Mouse (Mus musculus) ZHBTc4 (cell line): ENCODE data around the gene Klhl30.

Source experiments
- DNase-seq: peaks from one replicate; pipeline ENCODE4 v3.0.0-alpha.2; 2011; ENCODE audit warnings: low read depth, low spot score

The Klhl30 gene

DNA sequence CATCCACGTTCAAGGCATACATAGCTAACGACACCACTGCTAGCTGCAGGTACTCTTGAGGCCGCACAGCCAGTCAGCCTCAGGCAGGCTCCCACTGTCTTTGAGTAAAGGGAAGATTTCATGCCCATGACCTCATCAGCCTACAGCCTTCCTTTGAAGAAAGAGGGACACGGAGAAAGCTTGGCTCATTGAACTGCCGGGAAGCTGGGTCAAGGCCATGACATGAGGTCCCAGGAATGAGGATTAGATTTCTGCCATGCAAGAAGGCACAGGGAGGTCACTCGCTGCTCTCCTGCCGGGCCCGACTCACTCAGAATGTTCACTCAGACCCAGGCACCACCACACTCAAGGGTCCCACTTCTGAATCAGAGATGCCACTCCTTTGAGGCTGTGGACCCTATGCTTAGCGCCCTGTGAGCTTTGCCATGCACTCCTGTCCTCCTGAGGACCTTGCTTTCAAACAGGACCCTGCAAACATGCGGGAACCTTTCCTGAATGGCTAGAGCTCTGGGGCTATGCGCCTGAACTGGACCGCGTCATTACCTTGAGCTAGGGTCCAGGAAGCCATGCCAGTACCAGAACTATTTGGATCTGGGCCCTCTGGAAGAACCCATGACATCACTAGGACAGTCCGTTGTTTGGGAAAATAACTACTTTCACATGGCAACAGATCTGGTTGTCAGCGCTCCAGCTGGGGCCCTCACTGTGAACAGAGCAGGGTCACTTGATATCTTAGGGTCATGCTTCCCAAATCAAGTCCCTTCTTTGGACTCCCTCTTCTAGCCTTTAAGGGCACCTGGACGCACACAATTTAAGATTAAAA, 14.2 kb downstream of the Klhl30 start:
- DNase-seq: no peak

DNA sequence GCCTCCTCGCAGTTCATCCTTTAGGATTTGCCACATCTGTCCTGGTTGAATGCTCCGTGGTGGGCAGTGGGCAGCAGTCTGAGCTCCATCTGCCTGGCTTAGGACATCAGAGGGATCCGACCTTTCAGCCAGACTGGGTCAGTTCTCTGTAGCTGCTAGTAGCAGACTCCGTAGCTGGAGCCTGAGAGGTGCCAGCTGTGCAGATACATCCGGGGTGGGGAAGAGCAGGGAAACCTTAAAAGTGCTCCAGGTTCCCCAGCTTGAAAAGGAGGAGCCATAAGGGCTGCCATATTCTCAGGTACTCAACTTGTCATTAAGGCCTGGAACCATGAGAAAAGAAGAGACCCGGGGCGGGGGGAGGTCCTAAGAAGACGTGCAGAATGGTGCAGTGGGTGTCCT, 15.0 kb downstream of the Klhl30 start:
- DNase-seq: no peak

DNA sequence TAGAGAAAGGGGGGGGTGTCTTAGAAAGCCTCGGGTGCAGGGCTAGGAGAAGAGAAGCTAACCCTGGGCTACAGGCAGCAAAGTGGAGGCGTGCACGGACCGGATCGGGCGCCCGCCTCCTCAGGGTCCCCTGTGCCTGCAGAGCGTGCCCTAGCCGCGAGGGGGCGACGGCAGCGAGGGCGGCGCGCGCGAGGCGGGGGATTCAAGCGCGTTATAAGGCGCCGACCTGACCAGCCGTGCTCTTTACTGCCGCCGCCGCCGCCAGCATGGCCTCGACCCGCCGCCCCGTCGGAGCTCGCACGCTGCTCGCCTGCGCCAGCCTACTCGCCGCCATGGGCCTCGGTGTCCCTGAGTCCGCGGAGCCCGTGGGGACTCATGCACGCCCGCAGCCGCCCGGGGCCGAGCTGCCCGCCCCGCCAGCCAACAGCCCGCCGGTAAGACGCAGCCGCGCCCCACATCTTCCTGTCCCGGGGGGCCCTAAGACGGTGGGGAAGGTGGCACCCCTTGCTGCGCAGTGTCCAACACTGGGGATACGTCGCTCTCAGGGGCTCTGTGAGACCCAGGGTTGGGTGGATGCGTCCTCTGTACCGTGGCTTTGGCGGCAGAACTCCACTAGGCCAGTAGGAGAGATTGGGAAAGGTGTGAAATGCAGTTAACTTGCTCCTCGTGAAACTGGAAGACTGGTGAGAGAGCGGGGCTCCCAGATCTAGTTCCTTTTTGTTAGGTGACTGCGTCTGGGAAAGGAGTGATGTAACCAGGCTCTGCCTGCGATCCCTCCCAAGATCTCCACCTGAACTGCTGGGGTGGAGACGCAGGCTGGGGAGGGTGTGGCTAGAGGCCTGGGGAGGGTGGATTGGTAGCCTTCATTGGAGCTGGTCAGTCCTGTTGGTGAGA, 15.6 kb downstream of the Klhl30 start, which contains the start of gene Erfe:
Erfe (plus strand) TSS at position 216 of the 894 bp plus-strand sequence.
- DNase-seq: peak; percentile 89

DNA sequence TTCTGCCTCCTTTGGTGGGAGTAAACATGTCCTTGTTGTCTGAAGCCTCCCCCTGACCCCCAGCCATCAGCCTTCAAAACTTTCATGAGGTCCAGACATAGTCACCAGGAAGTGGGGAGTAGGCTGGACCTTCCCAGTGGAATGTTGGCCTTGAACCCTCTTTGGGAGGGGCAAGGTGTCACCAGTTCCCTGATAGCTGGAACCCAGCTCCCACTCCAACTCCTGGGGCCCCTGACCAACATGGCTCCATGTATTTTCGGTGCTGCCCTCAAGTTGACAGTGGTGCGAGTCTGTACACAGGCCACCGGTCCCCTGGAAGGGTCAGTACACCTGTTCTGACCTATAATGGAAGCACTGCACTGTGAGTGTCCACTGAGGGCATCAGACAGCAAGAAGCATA, 16.5 kb downstream of the Klhl30 start:
- DNase-seq: no peak

DNA sequence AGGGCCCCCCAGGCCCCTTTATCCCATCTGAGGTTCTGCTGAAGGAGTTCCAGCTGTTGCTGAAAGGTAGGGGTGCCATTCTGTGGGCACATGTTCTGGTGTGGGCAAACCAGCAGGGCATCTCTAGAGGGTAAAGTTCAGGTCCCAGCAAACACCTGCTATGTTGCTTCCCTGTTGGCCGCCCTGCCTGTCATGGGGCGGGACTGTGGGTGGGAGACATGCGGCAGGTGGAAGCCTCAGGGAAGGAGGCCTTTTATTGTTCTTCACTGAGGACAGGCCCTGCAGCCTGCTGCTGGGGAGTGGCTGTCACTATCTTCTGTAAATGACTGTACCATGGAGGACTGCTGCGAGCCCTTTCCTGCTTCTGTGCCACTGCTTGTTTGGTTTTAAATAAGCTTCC, 18.6 kb downstream of the Klhl30 start:
- peak; percentile 27 for DNase-seq

DNA sequence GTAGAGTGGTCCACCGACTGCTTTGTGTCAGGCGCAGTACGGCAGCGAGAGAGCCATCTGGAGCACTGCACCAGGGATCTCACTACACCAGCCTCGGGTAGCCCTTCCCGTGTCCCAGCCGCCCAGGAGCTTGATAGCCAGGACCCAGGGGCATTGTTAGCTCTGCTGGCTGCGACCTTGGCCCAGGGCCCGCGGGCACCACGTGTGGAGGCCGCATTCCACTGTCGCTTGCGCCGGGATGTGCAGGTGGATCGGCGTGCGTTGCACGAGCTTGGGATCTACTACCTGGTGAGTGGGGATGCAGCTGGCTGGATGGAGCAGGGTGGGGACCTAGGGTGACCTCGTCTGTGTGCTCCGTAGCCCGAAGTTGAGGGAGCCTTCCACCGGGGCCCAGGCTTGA, 19.2 kb downstream of the Klhl30 start:
- peak; percentile 44 for DNase-seq

DNA sequence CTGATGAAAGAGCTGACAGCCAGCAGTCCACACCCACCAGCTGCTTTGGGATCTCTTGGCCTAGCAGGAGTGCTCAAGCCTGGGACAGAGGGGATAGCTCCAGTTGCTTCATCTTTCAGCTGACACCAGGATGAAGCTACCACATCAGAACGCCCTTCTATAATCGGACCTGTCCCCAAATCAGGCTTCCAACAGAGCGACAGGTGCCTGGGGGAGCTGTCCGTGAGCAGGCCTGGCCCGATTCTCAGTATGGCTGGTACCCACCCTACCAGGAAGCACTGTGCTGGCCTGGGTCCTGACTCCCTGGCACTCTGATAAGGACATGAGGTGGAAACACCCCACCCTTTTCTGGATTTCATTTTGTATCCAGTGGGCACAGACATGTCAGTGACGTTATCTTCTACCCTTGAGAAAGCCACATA, 22.6 kb downstream of the Klhl30 start:
- DNase-seq: no peak

DNA sequence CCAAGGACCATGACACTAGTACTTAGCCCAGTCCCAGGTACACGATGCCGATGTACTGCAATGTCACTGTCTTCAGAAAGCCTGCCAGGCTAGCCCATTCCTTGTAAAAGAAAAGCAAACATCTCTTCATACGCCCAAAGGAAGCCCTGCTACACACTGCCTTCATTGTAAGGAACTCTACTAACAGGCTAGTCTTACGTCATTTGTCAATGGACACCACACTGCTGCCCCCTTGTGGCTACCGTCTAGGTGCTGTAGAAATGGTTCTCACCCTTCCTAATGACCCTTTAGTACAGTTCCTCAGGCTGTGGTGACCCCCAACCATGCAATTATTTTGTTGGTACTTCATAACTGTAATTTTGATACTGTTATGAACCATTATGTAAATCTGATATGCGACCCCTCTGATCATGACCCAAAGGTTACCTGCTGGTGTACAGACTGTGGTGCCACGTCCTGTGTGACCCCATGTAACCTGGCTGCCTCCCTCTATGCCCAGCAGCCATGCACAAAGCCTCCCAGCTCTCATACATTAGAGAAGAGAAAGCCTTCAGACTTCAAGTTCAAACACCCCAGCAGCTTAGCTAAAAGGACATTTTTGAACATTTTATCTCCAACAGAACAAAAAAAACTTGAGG, 29.8 kb downstream of the Klhl30 start:
- peak; percentile 82 for DNase-seq

DNA sequence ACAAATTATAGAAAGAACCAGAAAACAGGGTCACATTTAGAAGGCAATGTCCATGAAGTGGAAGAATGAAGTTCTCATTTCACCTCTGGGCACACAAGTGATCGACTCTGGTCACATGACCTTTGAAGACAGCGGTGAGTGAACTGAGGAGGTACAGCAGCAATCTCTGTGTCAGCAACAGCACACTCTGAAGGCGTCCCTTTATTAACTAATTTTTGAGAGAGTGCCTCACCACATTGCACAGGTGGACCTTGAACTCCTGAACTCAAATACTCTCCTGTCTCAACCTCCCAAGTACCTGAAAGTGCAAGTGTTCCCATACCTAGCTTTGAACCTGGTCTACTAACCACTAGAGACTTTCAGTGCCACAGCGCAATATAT, 30.3 kb downstream of the Klhl30 start:
- DNase-seq: no peak

DNA sequence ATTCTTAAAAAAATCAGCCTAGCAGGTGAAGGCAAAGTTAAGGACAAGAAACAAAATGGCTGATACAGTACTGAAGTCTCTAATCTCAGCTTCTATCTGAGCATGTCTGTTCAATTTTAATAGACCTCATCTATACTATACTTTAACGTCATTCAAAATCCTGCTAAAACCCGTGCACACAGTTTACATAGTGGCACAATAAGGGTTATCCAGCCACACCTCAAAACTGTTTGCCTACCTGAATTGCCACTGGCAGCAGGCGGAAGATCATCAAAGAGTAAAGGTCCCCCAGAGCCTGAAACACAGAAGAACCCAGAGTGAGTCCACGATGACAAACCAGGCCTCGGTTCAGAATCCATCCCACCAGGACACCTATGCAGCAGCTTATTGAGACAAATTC, 39.6 kb downstream of the Klhl30 start:
- DNase-seq: no peak

DNA sequence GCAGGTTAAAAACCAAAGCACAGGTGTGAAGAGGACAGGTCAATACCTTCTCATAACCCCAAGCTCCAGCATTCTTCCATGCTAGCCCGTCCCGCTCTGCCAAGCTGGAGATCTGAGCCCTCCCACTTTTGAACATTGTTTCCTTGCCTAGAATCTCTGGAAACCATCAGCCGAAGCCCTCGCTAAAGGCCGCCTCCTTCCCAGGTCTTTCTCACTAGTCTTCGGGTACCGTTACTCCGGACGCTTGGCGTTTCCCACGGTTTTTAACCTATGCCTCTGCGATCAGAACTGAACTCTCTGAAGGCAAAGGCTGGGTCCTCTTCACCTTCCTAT, 47.1 kb downstream of the Klhl30 start:
- DNase-seq: no peak

DNA sequence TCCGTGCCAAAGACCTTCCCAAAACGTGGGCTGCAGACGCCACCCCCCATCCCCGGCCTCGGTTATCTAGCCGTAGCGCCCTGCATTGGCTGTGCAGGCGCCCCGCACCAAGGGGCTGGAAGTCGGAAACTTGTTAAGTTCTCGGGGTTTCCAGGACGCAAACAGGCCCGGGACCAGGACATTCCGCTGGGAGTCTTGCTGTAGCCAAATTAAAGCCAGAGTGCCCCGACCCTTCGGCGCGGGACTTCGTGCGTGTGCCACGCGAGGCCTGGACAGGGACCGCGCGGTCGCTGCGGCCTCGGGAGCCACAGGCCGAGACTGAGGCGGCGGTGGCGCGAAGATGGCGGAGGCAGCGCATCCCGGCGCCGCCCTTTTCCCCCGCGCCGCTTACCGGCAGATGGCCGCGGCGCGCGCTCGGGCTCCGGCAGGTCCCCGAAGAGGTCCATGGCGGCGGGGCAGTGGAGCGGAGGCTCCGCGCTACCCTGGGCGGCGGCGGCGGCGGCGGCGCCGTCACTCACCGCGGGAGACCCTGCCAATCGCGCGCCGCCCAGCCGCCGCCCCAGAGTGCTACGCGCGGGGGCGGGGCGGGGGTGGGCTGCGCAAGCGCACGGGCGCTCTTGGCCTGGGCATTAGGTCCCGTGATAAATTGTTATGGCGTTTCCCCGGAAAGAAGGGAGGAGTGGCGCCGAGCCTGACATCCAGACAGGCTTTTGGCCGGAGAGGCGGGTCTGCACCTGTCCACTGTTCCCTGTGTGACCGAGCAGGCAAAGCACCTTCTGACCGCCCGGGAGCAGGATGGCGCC, 47.6 kb downstream of the Klhl30 start, which contains the start of gene Ilkap:
Ilkap (minus strand) TSS at position 556 of the 803 bp plus-strand sequence.
- peak; percentile 94 for DNase-seq

DNA sequence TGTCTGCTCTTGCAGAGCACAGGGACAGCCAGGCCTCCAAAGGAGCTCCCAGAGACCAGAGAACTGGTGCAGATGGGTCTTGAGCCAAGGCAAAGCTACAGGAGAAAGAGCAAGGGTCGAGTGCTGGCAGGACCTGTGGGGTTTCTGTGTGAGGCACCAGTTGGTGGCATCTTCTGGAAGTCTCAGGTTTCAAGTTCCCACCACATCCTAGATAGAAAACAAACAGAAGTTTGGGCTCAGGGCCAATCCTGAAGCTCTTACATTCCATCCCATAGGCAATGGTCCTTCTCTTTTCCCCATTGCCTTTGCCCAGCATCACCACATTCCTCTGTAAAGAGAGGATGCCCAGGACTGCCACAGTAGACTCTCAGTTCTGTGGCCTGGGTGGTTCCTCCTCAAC, 54.2 kb downstream of the Klhl30 start:
- DNase-seq: no peak

DNA sequence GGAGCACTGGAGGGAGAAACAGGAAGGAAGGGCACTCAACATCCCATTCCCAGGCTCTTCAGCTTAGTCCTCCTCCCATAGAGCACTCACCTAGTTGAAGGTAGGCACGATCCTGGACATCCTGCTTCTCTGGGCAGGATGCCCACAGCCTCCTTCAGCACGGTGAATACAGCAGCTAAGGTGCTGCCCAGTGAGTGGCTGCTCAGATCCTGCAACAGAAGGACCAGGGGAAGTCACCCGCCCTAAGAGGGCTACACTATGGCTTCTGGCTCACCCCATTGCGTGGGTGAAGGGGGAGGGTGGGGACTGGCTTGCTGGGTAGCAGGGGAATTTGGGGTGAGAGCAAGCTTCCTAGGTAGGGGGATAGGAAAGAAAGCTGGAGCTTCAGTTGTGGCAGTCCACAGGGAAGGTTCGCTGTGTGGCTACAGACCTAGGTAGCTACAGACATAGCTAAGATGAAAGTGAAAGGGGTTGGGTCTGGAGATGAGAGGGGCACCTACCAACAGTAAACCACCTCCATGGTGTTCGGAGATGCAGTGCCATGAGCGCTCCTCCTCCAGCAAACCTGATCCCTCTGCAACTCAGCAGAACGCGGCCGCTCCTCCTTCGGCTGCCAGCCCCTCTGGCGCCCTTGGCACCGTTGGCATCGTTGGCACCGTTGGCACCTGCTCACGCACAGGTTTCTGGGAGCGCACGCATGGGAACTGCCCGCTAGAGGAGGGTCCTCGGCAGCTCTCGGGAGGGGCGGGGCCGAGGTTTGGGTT, 54.8 kb downstream of the Klhl30 start:
- no peak for DNase-seq

DNA sequence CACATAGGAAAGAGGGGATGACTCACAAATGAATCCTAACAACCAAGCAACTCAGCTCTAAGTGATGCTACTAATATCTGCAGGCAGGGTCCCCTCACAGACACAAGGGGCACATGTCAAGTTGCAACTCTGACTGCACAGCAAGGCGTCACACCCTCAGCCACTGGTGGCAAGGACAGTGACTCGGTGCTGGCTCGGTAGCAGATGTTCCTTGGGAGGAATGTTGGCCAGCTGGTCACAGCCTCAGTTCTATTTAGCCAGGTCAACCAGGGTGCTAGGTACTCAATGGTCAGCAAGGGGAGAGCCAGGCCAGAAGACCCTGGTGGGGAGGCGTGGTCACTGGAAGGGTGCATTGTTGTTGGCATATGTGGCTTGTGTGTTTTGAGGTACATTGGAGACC, 57.0 kb downstream of the Klhl30 start:
- DNase-seq: no peak

DNA sequence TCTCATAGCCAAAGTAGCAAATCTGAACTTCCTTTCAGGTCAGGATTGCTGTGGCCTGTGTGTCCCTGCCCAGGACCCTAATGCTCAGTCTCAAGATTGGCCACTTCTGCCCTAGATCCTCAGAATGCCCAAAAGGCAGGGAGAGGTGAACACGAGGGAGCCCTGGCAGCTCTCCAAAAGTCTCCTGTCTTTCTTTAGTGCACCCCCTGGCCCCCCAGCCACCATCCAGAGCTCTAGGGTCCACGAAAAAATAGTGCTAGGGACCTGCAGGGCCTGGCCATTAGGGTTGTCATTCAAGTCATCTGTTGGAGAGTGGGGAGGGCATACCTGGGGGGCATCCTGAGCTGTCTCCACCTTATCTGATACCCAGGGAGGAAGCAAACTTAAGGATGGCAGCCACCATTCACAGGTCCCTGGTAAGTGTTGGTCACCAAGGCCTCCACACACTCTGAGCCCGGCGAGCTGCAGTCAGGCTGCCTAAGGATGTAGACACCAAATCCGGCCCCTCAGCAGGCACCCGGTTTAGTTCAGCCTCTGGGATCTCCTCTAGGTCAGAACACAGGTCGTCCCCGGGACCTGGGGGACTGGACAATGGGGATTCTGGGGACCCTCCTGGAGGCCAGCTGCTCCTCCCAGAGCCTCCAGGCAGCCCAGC, 60.9 kb downstream of the Klhl30 start:
- no peak for DNase-seq
